Mouse (Mus musculus) lung, adult 2 months (tissue): ENCODE results near the gene Xpr1.

Source experiments
- CTCF ChIP-seq: fragments of 200-500 bp; IDR thresholded peaks from 2 replicates; pipeline ENCODE4 v1.5.1; 2011; ENCODE audit warnings: mild to moderate bottlenecking, low read length, control low read depth; ENCODE audit not compliant: insufficient read depth
- POLR2A ChIP-seq: fragments of 200-500 bp; IDR thresholded peaks from 2 replicates; pipeline ENCODE4 v1.6.1; 2011; ENCODE audit warnings: low read depth, mild to moderate bottlenecking, control low read depth, low read length, borderline replicate concordance; ENCODE audit errors: extremely low read depth

DNA sequence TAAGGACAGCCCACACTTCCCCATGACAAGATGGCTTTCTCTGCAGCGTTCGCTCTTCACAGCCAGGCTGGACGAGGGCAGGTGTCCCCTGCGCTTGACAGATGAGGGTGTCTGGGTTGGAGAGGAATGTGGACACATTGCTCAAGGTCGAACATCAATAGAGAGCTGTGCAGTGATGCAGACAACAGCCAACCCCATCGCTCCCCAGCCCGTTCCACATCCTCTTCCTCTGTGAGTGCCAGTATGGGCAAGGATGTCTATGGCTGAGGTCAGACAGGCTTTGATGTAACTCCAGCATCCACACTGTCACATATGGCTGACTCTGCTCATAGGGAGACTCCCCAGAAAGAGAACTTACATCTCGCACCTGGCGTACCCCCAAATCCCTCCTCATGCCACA, 183.8 kb downstream of the Xpr1 start:
- no peak for TF ChIP-seq CTCF
- no peak for TF ChIP-seq POLR2A
